Mouse (Mus musculus): ENCODE measurements around the gene Lrig3. TPM values are rescaled to one million over a fixed set of nuclear protein-coding genes. Genes with fewer than 3 reads are reported as not detected.
A peak's percentile ranks its signal among the peaks of the same experiment; 100 is the strongest.

The Lrig3 gene
- polyA plus RNA-seq, 1 experiment from 2014 or later, result 17.5 TPM

DNA sequence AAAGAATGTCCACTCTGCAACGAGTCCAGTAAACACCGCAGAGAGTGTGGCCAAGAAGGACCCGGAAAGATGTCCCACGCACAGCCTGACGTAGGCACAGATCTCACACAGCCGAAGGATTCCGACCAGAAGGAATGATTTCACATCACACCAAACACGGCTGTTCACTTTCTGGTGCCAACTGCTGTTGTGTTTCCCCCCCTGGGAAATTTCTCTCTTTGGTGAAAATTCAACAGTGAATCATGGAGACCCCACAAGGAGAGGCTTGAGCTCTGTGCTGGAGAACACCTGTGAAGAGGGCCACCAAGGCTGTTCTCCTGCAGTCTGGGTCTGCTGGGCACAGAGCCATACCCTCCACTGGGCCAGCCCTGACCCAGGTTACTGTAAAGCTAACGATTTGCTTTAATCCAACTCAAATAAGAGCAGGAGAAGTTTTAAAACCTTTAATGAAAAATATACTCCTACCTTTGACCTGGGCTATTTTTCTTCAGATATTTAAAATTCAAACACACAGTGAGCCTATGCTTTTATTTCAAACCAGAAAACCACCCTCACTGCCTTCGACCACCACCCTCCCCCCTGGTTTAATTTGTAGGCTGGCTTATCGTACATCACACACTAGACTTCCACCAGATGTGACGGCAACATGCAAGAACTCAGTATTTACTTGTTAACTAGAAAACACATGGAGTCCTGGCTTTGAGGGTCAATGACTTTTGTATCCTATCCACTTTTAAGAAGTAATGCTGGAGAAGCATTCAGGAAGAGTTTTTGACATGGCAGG, 11.0 kb upstream of the Lrig3 start:
- Histone ChIP-seq H3K4me3 (replicated peaks; ENCODE audit: low read length) (no peak overlapping the region), H3K27ac (ENCODE audit: low read length) (no peak overlapping the region), H3K9ac (ENCODE audit: low read length) (no peak overlapping the region), H3K4me1 (ENCODE audit: control insufficient read depth, insufficient read depth, low read length) (0 out of 2 replicates have a peak, but pooled peaks cover 6% of the 10 kb centered on the region), H3K9me3 (replicated peaks; ENCODE audit: control insufficient read depth, low read length) (no peaks in the 10 kb centered on the region), H3K4me2 (ENCODE audit: low read depth, low read length) (no peak overlapping the region), H3K36me3 (ENCODE audit: control insufficient read depth, insufficient read depth, low read length) (no peaks in the 10 kb centered on the region), H3K27me3 (ENCODE audit: control insufficient read depth, insufficient read depth, low read length) (no peaks in the 10 kb centered on the region)
- ATAC-seq (ENCODE audit: insufficient read depth, low FRiP score), result no peak
- 63% methylated on average over 12 of the region's 12 CpGs for WGBS

DNA sequence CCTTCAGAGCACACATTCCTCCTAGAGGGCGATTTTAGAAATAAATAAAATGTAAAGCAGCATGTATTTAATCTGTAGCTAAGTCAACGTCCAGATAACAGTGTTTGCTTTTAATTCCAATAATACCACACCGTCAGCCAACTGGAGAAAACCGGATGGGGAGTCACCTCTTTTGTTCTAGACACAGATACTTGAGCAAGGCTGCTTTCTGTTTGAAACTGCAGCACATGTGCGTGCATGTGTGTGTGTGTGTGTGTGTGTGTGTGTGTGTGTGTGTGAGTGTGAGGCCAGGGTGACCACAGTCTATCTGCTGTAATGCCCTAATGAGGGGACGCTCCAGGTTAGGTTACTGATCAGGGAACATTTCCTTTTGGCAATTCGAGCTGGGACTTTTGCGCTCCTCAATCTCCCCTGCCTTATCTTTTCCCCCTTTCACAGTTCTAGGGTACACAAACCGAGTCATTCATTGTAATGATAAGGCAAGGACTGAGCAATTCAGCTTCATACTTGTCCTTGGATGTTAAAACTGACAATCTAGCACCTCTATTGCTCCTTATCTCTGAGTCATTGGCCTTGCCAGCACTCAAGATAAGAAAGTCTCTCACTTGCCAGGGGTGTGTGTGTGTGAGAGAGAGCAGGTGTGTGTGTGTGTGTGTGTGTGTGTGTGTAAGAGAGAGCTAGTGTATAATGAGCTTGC, 4.4 kb upstream of the Lrig3 start:
- H3K36me3 ChIP-seq (ENCODE audit: control insufficient read depth, insufficient read depth, low read length), result no peaks in the 10 kb centered on the region
- no peaks in the 10 kb centered on the region for H3K9me3 ChIP-seq (replicated peaks; ENCODE audit: control insufficient read depth, low read length)
- peak; percentile 79 for ATAC-seq (ENCODE audit: insufficient read depth, low FRiP score)
- H3K27me3 ChIP-seq (ENCODE audit: control insufficient read depth, insufficient read depth, low read length), result no peaks in the 10 kb centered on the region
- H3K27ac ChIP-seq (ENCODE audit: low read length), result peak overlapping the region; percentile 46; the same call in 1 of the 2 replicates
- H3K4me3 ChIP-seq (replicated peaks; ENCODE audit: low read length), result no peak overlapping the region
- 0 out of 2 replicates have a peak overlapping the region, but pooled peaks have one; percentile 16 for H3K4me2 ChIP-seq (ENCODE audit: low read depth, low read length)
- no peak overlapping the region for H3K9ac ChIP-seq (ENCODE audit: low read length)
- 26% methylated on average over 9 of the region's 9 CpGs for WGBS
- peaks cover 8% of the 10 kb centered on the region for H3K4me1 ChIP-seq (ENCODE audit: control insufficient read depth, insufficient read depth, low read length)

DNA sequence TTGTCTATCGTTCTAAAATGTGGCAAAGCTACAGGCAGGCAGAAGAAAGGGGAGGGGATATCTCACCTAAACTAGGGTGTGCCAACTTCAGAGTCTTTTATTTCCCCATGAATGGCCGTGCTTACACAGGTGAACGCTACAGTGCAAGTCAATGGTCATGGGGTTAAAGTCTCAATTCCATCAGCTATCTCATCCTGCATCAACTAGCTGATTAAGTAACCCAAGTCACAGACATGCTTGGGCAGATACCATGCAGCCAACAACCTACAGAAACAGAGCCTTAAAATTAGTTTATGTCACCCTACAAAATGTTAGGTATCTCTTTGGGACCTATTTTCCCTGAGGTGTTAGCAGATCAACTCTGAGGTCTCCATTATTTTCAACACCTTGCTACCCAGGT, 1.3 kb upstream of the Lrig3 start:
- Histone ChIP-seq H3K9ac (ENCODE audit: low read length) (no peak overlapping the region), H3K4me1 (ENCODE audit: control insufficient read depth, insufficient read depth, low read length) (peaks cover 5% of the 10 kb centered on the region), H3K27me3 (ENCODE audit: control insufficient read depth, insufficient read depth, low read length) (no peaks in the 10 kb centered on the region), H3K4me2 (ENCODE audit: low read depth, low read length) (peak overlapping the region; percentile 1; the same call in 1 of the 2 replicates), H3K27ac (ENCODE audit: low read length) (no peak overlapping the region; the same call in 1 of the 2 replicates), H3K9me3 (replicated peaks; ENCODE audit: control insufficient read depth, low read length) (no peaks in the 10 kb centered on the region), H3K36me3 (ENCODE audit: control insufficient read depth, insufficient read depth, low read length) (no peaks in the 10 kb centered on the region), H3K4me3 (replicated peaks; ENCODE audit: low read length) (no peak overlapping the region)
- WGBS, result 61% methylated on average over 3 of the region's 3 CpGs
- ATAC-seq (ENCODE audit: insufficient read depth, low FRiP score), result no peak

DNA sequence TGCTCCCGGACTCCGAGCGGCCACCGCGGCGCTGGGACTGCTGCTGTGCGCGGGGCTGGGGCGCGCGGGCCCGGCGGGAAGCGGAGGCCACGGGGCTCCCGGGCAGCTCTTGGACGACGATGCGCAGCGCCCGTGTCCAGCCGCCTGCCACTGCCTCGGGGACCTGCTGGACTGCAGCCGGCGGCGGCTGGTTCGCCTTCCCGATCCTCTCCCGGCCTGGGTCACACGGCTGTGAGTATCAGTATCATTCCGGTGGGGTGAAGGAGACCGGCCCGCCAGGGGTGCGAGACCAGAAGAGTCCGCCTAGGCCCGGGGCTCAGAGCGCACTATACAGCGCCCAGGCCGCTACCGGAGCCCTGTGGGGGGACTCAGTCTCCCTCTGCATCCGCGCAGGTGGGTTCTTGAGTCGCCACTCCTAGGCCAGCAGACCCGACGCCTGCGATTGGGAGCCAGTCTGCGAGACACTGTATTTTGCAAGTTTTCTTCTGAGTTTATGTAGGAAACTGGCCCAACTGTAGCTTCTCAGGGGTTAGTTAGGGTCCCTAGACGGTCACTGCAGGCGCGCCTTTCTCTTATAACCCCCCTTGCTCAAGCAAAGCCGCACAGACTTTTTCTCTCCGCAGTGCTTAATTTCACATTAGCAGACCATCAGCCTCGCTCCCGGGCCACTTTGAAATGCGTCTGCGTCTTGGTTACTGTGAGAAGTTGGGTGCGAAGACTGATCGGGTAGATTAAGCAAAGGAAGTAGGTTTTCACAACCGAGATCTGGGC, 698 bp downstream of the Lrig3 start:
- ATAC-seq (ENCODE audit: insufficient read depth, low FRiP score), result peak; percentile 35

DNA sequence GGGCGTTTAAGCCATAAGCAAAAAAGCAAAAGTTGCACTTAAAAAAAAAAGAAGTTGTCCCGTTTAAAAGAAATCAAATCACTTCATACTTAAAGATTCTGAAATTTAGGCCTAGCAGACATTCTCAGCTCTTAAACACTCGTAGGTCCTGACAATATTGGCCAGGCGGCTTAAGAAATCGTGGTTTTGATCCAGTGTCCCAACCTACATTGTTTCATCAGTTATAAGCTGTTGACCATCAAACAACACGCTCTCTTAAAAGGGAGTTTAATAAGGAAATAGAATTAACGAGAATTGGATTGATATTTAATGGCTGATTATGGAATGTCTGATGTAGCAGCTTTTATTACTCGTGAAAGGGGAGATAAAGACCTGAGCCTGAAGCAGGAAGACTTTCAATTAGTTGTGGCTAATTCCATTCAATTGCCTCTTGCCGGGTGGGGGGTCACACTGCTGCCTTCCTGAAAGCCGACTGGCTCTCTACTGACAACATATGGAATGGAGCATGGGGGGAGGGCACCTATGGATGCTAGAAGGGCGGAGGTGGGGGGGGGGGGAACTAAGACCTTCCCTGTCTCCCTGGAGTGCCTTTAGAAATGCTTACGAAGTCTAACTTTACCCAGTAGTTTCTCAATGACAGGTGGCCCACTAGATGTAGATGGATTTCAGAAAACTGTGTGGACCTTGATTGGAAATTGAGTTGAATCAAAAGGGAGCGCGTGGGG, 1.6 kb downstream of the Lrig3 start:
- Histone ChIP-seq H3K9me3 (replicated peaks; ENCODE audit: control insufficient read depth, low read length) (no peaks in the 10 kb centered on the region), H3K4me1 (ENCODE audit: control insufficient read depth, insufficient read depth, low read length) (peaks cover 14% of the 10 kb centered on the region), H3K27ac (ENCODE audit: low read length) (peak overlapping the region; percentile 94), H3K4me3 (replicated peaks; ENCODE audit: low read length) (peak overlapping the region; percentile 89), H3K27me3 (ENCODE audit: control insufficient read depth, insufficient read depth, low read length) (no peaks in the 10 kb centered on the region), H3K36me3 (ENCODE audit: control insufficient read depth, insufficient read depth, low read length) (no peaks in the 10 kb centered on the region), H3K9ac (ENCODE audit: low read length) (peak overlapping the region; percentile 97), H3K4me2 (ENCODE audit: low read depth, low read length) (peak overlapping the region; percentile 63)
- WGBS, result 9% methylated on average over 14 of the region's 14 CpGs
- ATAC-seq (ENCODE audit: insufficient read depth, low FRiP score), result no peak

More for the DNA sequence above, 698 bp downstream of the Lrig3 start:
- peak overlapping the region; percentile 63 for H3K4me2 ChIP-seq (ENCODE audit: low read depth, low read length)
- no peaks in the 10 kb centered on the region for H3K27me3 ChIP-seq (ENCODE audit: control insufficient read depth, insufficient read depth, low read length)
- under 1% methylated on average over 59 of the region's 59 CpGs for WGBS
- no peaks in the 10 kb centered on the region for H3K36me3 ChIP-seq (ENCODE audit: control insufficient read depth, insufficient read depth, low read length)
- no peaks in the 10 kb centered on the region for H3K9me3 ChIP-seq (replicated peaks; ENCODE audit: control insufficient read depth, low read length)
- peaks cover 11% of the 10 kb centered on the region for H3K4me1 ChIP-seq (ENCODE audit: control insufficient read depth, insufficient read depth, low read length)
- H3K4me3 ChIP-seq (replicated peaks; ENCODE audit: low read length), result peak overlapping the region; percentile 89
- H3K27ac ChIP-seq (ENCODE audit: low read length), result peak overlapping the region; percentile 94
- peak overlapping the region; percentile 97 for H3K9ac ChIP-seq (ENCODE audit: low read length)

DNA sequence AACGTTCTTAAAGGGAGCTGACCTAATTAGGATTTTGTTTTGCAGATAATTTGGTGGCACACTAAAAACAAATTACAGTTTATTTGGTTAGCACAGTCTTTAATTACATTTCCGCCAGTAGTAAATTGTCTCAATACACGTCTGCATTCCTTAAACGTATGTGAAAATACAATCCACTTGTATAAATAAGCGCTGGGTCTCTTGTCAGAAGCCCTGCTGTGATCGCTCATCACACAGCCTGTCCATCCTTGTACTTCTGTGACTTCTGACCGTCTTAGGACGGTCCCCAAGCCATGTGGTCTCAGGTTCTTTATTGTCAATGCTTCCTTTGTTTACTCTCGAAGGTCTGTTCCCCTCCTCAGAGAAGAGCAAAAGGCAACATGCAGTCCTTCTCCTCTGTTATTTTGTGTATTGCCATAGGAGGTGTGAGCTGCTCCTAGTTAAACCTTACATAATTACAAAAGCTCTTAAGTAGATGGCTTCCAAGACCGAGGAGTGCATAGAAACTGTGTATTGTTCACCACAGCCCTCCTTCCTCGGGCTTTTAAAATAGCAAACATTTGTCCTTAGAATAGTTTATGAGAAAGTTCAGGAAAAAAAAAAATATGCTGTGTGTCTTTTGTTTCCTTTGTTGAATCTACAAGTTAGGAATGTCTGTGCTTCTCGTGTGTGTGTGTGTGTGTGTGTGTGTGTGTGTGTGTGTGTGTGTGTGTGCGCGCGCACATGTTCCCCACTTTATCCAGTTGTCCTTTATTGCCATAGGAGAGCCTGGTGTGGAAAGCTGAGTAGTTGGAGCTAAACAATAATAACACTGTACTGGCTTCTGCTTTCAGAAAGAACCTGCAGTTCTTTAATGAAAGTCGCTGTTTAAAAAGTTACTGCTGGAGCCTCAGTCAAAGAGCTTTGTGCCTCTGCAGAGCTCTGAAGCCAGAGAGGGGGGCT, 2.5 kb downstream of the Lrig3 start:
- no peak for ATAC-seq (ENCODE audit: insufficient read depth, low FRiP score)
- Histone ChIP-seq H3K9ac (ENCODE audit: low read length) (peak overlapping the region; percentile 97), H3K9me3 (replicated peaks; ENCODE audit: control insufficient read depth, low read length) (no peaks in the 10 kb centered on the region), H3K4me2 (ENCODE audit: low read depth, low read length) (peak overlapping the region; percentile 63), H3K36me3 (ENCODE audit: control insufficient read depth, insufficient read depth, low read length) (no peaks in the 10 kb centered on the region), H3K27ac (ENCODE audit: low read length) (peak overlapping the region; percentile 94), H3K4me1 (ENCODE audit: control insufficient read depth, insufficient read depth, low read length) (peaks cover 14% of the 10 kb centered on the region), H3K27me3 (ENCODE audit: control insufficient read depth, insufficient read depth, low read length) (no peaks in the 10 kb centered on the region), H3K4me3 (replicated peaks; ENCODE audit: low read length) (peak overlapping the region; percentile 89)
- WGBS, result 8% methylated on average over 16 of the region's 16 CpGs

DNA sequence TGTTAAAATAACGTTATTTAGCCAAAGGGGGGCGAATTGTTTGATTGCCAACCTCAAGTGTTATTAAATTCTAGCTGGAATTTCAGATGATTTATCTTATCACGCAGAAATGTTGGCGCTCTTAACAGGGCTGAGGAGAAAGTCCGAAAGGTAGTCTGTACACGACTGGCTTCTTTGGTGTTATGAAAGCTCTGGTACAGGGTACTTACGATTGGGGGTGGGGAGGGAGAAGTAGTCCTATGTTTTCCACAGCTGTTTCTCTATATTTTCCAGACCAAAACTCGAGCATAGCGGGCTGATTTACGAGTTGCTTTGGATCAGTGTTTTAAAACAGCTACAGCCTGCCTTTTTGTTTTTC, 3.1 kb downstream of the Lrig3 start:
- H3K4me1 ChIP-seq (ENCODE audit: control insufficient read depth, insufficient read depth, low read length), result peaks cover 15% of the 10 kb centered on the region

DNA sequence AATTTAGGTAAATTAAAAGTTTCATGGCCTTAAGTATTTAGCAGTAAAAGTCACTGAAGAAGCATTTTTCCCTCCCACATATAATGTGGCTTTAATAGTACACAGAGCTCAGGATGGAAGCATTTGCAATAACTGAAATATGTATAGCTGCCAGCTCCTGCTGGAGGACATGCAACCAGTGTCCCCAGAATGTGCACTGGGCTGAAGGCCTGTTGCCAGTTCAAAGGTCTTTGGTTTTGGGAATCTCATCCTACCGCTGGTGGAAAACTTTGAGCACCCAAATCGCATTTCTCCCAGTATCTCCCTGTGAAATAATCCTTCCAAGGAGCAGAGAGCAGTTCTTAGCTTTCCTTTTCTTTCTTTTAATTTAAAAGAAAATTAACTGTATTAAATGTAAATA, 4.1 kb downstream of the Lrig3 start:
- H3K9ac ChIP-seq (ENCODE audit: low read length), result peak overlapping the region; percentile 64
- H3K4me3 ChIP-seq (replicated peaks; ENCODE audit: low read length), result peak overlapping the region; percentile 89

More for the DNA sequence above, 3.1 kb downstream of the Lrig3 start:
- Histone ChIP-seq H3K4me3 (replicated peaks; ENCODE audit: low read length) (peak overlapping the region; percentile 89), H3K27me3 (ENCODE audit: control insufficient read depth, insufficient read depth, low read length) (no peaks in the 10 kb centered on the region), H3K9ac (ENCODE audit: low read length) (peak overlapping the region; percentile 97), H3K36me3 (ENCODE audit: control insufficient read depth, insufficient read depth, low read length) (no peaks in the 10 kb centered on the region), H3K4me2 (ENCODE audit: low read depth, low read length) (peak overlapping the region; percentile 63), H3K27ac (ENCODE audit: low read length) (peak overlapping the region; percentile 94), H3K9me3 (replicated peaks; ENCODE audit: control insufficient read depth, low read length) (no peaks in the 10 kb centered on the region)
- no peak for ATAC-seq (ENCODE audit: insufficient read depth, low FRiP score)
- 19% methylated on average over 10 of the region's 10 CpGs for WGBS

More for the DNA sequence above, 4.1 kb downstream of the Lrig3 start:
- Histone ChIP-seq H3K27ac (ENCODE audit: low read length) (peak overlapping the region; percentile 94), H3K36me3 (ENCODE audit: control insufficient read depth, insufficient read depth, low read length) (no peaks in the 10 kb centered on the region), H3K27me3 (ENCODE audit: control insufficient read depth, insufficient read depth, low read length) (no peaks in the 10 kb centered on the region), H3K4me2 (ENCODE audit: low read depth, low read length) (peak overlapping the region; percentile 63), H3K9me3 (replicated peaks; ENCODE audit: control insufficient read depth, low read length) (no peaks in the 10 kb centered on the region), H3K4me1 (ENCODE audit: control insufficient read depth, insufficient read depth, low read length) (peaks cover 19% of the 10 kb centered on the region)
- no peak for ATAC-seq (ENCODE audit: insufficient read depth, low FRiP score)
- 63% methylated on average over 2 of the region's 2 CpGs for WGBS
